8 mouse cellular contexts compared by ENCODE assay signal in genomic region chr16:31575646-31576045, GRCm38 (mm10).
A peak's percentile ranks its signal among the peaks of the same experiment; 100 is the strongest.
DNase-seq lines count a peak whose midpoint lies in the region; ATAC-seq and TF ChIP-seq lines count a peak whose summit lies in the region.
"Not testable (repeated sequence)": the region's sequence is repeated elsewhere in the genome, so short reads cannot be mapped to it uniquely, and the experiment has no call there.

No protein-coding gene starts in this region.

- TF ChIP-seq EP300 in liver, embryonic 14.5 days (IDR thresholded peaks at IDR 0.05; ENCODE audit: low read depth); stomach, postnatal 0 days (optimal IDR thresholded peaks at IDR 0.05): not testable (repeated sequence)

- not testable (repeated sequence) for H3K4me3 ChIP-seq in embryonic facial prominence, embryonic 13.5 days; heart, embryonic 14.5 days (ENCODE audit: control insufficient read depth in 1 of 2, insufficient read depth in 1 of 2, low read depth in 1 of 2, low read length in 2 of 2); intestine, embryonic 16.5 days (ENCODE audit: low read length); limb, embryonic 14.5 days (replicated peaks; ENCODE audit: low read length); liver, embryonic 14.5 days (ENCODE audit: insufficient read depth in 1 of 2, low read depth in 2 of 2, low read length in 2 of 2); stomach, postnatal 0 days (ENCODE audit: low read depth, low read length)

- not testable (repeated sequence) for H3K27ac ChIP-seq in embryonic facial prominence, embryonic 13.5 days; heart, embryonic 14.5 days (replicated peaks in 1 of 2; ENCODE audit: control insufficient read depth in 1 of 2, insufficient read depth in 1 of 2, low read depth in 2 of 2, low read length in 2 of 2); intestine, embryonic 16.5 days (ENCODE audit: low read length); liver, embryonic 14.5 days; stomach, postnatal 0 days (replicated peaks)
- H3K27ac ChIP-seq in limb, embryonic 14.5 days (replicated peaks; ENCODE audit: low read depth, low read length), result peak overlapping the region; percentile 33; the same call in 1 of the 2 replicates

- TF ChIP-seq POLR2A in limb, embryonic 14.5 days (IDR thresholded peaks at IDR 0.05; ENCODE audit: borderline replicate concordance, extremely low read depth, insufficient read depth, insufficient read length), result not testable (repeated sequence)

- DNase-seq in kidney, postnatal 10 days, result peak; percentile 54
- peak; percentile 38 for DNase-seq in limb, embryonic 14.5 days (ENCODE audit: low spot score)
- not testable (repeated sequence) for DNase-seq in liver, embryonic 14.5 days (ENCODE audit: low read depth in 3 of 3, low spot score in 3 of 3)
- DNase-seq in lung, postnatal 10 days, result peak; percentile 66
- peak; percentile 55 for DNase-seq in stomach, postnatal 0 days (ENCODE audit: low spot score)

- H3K27me3 ChIP-seq in embryonic facial prominence, embryonic 13.5 days; heart, embryonic 14.5 days (ENCODE audit: control insufficient read depth, insufficient read depth, low read length); intestine, embryonic 16.5 days (replicated peaks; ENCODE audit: control insufficient read depth, insufficient read depth, low read length); limb, embryonic 14.5 days (ENCODE audit: control insufficient read depth, insufficient read depth, low read length); liver, embryonic 14.5 days (ENCODE audit: control insufficient read depth, insufficient read depth, low read length); stomach, postnatal 0 days (ENCODE audit: control insufficient read depth, insufficient read depth, low read length): not testable (repeated sequence)

- not testable (repeated sequence) for ATAC-seq in embryonic facial prominence, embryonic 13.5 days (ENCODE audit: insufficient number of reproducible peaks, insufficient read depth, low FRiP score, low TSS enrichment, low read depth); heart, embryonic 14.5 days (ENCODE audit: insufficient number of reproducible peaks, insufficient read depth, low FRiP score, low read depth); intestine, embryonic 16.5 days; limb, embryonic 14.5 days (ENCODE audit: low FRiP score, low read depth); liver, embryonic 14.5 days (ENCODE audit: insufficient read depth); stomach, postnatal 0 days (ENCODE audit: low FRiP score, low TSS enrichment)

- 36% methylated on average over 11 of the region's 11 CpGs for WGBS in embryonic facial prominence, embryonic 13.5 days
- 12% methylated on average over 11 of the region's 11 CpGs for WGBS in heart, embryonic 14.5 days
- 17% methylated on average over 11 of the region's 11 CpGs for WGBS in intestine, embryonic 16.5 days
- 24% methylated on average over 11 of the region's 11 CpGs for WGBS in limb, embryonic 14.5 days
- 29% methylated on average over 11 of the region's 11 CpGs for WGBS in liver, embryonic 14.5 days (ENCODE audit: insufficient replicate concordance)
- WGBS in stomach, postnatal 0 days, result 10% methylated on average over 11 of the region's 11 CpGs

- not testable (repeated sequence) for H3K9me3 ChIP-seq in embryonic facial prominence, embryonic 13.5 days; heart, embryonic 14.5 days (ENCODE audit: control insufficient read depth, low read length); intestine, embryonic 16.5 days (ENCODE audit: control insufficient read depth, low read length); limb, embryonic 14.5 days (ENCODE audit: control insufficient read depth, low read length); liver, embryonic 14.5 days (ENCODE audit: control insufficient read depth, low read length); stomach, postnatal 0 days (ENCODE audit: control insufficient read depth, low read length)

- peak overlapping the region; percentile 20; the same call in 1 of the 2 replicates for H3K4me2 ChIP-seq in embryonic facial prominence, embryonic 13.5 days
- peak overlapping the region; percentile 39 for H3K4me2 ChIP-seq in heart, embryonic 14.5 days (ENCODE audit: low read length)
- 0 out of 2 replicates have a peak overlapping the region, but pooled peaks have one; percentile 30 for H3K4me2 ChIP-seq in intestine, embryonic 16.5 days (ENCODE audit: low read depth, low read length)
- peak overlapping the region; percentile 3; the same call in 1 of the 2 replicates for H3K4me2 ChIP-seq in limb, embryonic 14.5 days (replicated peaks; ENCODE audit: low read depth, low read length, severe bottlenecking)
- H3K4me2 ChIP-seq in liver, embryonic 14.5 days (ENCODE audit: low read depth), result peak overlapping the region; percentile 18; the same call in 1 of the 2 replicates
- H3K4me2 ChIP-seq in stomach, postnatal 0 days (replicated peaks; ENCODE audit: low read depth), result 0 out of 2 replicates have a peak overlapping the region, but pooled peaks have one; percentile 14

- not testable (repeated sequence) for H3K9ac ChIP-seq in embryonic facial prominence, embryonic 13.5 days; heart, embryonic 14.5 days (ENCODE audit: low read length); intestine, embryonic 16.5 days (ENCODE audit: low read depth, low read length); limb, embryonic 14.5 days (ENCODE audit: low read depth, low read length, severe bottlenecking); liver, embryonic 14.5 days (replicated peaks); stomach, postnatal 0 days (ENCODE audit: low read length)

- TF ChIP-seq CTCF in liver, embryonic 14.5 days (IDR thresholded peaks at IDR 0.05; ENCODE audit: low read depth); stomach, postnatal 0 days (IDR thresholded peaks at IDR 0.05; ENCODE audit: low read depth): not testable (repeated sequence)

- peaks cover 18% of the 10 kb centered on the region for H3K4me1 ChIP-seq in embryonic facial prominence, embryonic 13.5 days
- peaks cover 0 to 10% of the 10 kb centered on the region in 2 experiments; a peak in 3 of 4 replicates for H3K4me1 ChIP-seq in heart, embryonic 14.5 days (ENCODE audit: control insufficient read depth in 2 of 2, insufficient read depth in 2 of 2, low read length in 2 of 2)
- not testable (repeated sequence) for H3K4me1 ChIP-seq in intestine, embryonic 16.5 days (ENCODE audit: control insufficient read depth, insufficient read depth, low read length); liver, embryonic 14.5 days (replicated peaks; ENCODE audit: control insufficient read depth in 2 of 2, insufficient read depth in 2 of 2, low read length in 1 of 2); stomach, postnatal 0 days (replicated peaks; ENCODE audit: control insufficient read depth, insufficient read depth)
- H3K4me1 ChIP-seq in limb, embryonic 14.5 days (ENCODE audit: control insufficient read depth, insufficient read depth, low read length), result peaks cover 19% of the 10 kb centered on the region

- H3K36me3 ChIP-seq in embryonic facial prominence, embryonic 13.5 days; heart, embryonic 14.5 days (ENCODE audit: control insufficient read depth, insufficient read depth, low read length); intestine, embryonic 16.5 days (ENCODE audit: control insufficient read depth, insufficient read depth, low read length); limb, embryonic 14.5 days (ENCODE audit: control insufficient read depth, insufficient read depth, low read length); liver, embryonic 14.5 days (replicated peaks; ENCODE audit: control insufficient read depth, insufficient read depth, low read depth); stomach, postnatal 0 days (ENCODE audit: control insufficient read depth, insufficient read depth, low read length): not testable (repeated sequence)
